Mouse (Mus musculus) cerebellum, adult 2 months (tissue): ENCODE measurements at regions not wholly inside any gene's neighbourhood (a gene's known extent, or its start where the extent isn't known, plus 50 kb on each side); places are given as distances from the start of the nearest gene placed in this dataset.

Experiments
- CTCF ChIP-seq: fragments of 200-500 bp; IDR thresholded peaks from 2 replicates; pipeline ENCODE4 v1.5.1; 2011; ENCODE audit warnings: low read depth, mild to moderate bottlenecking, control low read depth, low read length, moderate library complexity, borderline replicate concordance; ENCODE audit not compliant: insufficient read depth
- POLR2A ChIP-seq: fragments of 200-500 bp; IDR thresholded peaks from 2 replicates; pipeline ENCODE4 v1.6.1; 2011; ENCODE audit warnings: low read length, control low read depth, borderline replicate concordance; ENCODE audit not compliant: insufficient read depth

- TF ChIP-seq CTCF (no peak), POLR2A (no peak)
These were observed 100.9 kb upstream of the 4930412O13Rik start for GRCm38 (mm10) chr2:9780159-9780558.
